Mouse (Mus musculus): ENCODE data around the gene Fbxo21. TPM values are rescaled to one million over a fixed set of nuclear protein-coding genes. Genes with fewer than 3 reads are reported as not detected.

The Fbxo21 gene
- polyA plus RNA-seq, 1 experiment from 2014 or later = 51.0 TPM

DNA sequence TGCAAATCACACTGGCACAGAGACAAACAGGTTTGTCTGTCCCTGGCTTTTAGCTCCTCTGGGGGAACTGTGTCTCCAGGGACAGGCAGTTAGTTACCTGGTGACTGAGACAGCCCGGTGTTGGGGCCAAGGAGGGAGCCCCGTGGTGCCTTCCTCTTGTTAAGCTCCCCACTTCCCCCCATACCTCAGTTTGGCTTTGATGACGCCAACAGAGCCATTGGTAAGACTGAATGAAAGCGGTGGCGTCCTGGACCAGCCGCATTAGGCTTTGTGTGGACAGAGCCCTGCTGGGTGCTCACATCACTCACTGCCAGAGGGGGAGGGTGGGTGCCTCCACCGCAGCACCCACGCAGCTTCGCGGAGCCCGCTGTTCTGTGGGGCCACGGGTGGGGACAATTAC lies 49.4 kb downstream of the Fbxo21 start:
- 15% methylated on average over 12 of the region's 12 CpGs for WGBS
- Histone ChIP-seq H3K36me3 (ENCODE audit: control insufficient read depth, insufficient read depth, low read length) (no peaks in the 10 kb centered on the region), H3K27ac (ENCODE audit: low read length) (no peak overlapping the region), H3K4me1 (ENCODE audit: control insufficient read depth, insufficient read depth, low read length) (peaks cover 28% of the 10 kb centered on the region), H3K9me3 (ENCODE audit: control insufficient read depth, low read length) (no peaks in the 10 kb centered on the region), H3K9ac (ENCODE audit: low read depth, low read length) (no peak overlapping the region; the same call in 1 of the 2 replicates), H3K4me3 (ENCODE audit: low read length) (no peak overlapping the region), H3K27me3 (replicated peaks; ENCODE audit: control insufficient read depth, insufficient read depth, low read length) (peaks cover 45% of the 10 kb centered on the region), H3K4me2 (ENCODE audit: low read depth, low read length) (no peak overlapping the region)
- ATAC-seq = no peak

DNA sequence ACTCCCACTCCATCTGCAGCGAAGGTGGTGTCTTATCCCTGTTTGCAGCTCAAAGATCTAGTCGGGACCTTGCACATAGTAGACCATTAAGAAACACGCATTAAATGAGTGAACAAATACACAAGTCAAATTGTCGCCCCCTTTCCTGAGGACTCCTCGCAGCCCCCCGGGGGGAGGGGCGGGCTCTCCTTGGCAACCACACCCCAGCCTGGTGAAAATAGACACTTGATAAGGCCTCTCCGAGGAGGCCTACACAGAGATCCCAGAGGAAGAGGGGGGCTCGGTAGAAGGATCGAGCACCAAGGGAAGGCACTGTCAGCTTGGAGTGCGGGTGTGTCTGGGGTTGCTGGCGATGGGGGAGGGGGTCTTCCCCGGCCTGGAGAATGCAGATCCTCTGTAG lies 49.8 kb downstream of the Fbxo21 start:
- Histone ChIP-seq H3K27ac (ENCODE audit: low read length) (no peak overlapping the region), H3K9me3 (ENCODE audit: control insufficient read depth, low read length) (no peaks in the 10 kb centered on the region), H3K4me2 (ENCODE audit: low read depth, low read length) (no peak overlapping the region), H3K9ac (ENCODE audit: low read depth, low read length) (no peak overlapping the region; the same call in 1 of the 2 replicates), H3K36me3 (ENCODE audit: control insufficient read depth, insufficient read depth, low read length) (no peaks in the 10 kb centered on the region), H3K27me3 (replicated peaks; ENCODE audit: control insufficient read depth, insufficient read depth, low read length) (peaks cover 45% of the 10 kb centered on the region), H3K4me1 (ENCODE audit: control insufficient read depth, insufficient read depth, low read length) (peaks cover 28% of the 10 kb centered on the region), H3K4me3 (ENCODE audit: low read length) (0 out of 2 replicates have a peak overlapping the region, but pooled peaks have one; percentile 12)
- WGBS = 10% methylated on average over 13 of the region's 13 CpGs
- ATAC-seq = no peak

DNA sequence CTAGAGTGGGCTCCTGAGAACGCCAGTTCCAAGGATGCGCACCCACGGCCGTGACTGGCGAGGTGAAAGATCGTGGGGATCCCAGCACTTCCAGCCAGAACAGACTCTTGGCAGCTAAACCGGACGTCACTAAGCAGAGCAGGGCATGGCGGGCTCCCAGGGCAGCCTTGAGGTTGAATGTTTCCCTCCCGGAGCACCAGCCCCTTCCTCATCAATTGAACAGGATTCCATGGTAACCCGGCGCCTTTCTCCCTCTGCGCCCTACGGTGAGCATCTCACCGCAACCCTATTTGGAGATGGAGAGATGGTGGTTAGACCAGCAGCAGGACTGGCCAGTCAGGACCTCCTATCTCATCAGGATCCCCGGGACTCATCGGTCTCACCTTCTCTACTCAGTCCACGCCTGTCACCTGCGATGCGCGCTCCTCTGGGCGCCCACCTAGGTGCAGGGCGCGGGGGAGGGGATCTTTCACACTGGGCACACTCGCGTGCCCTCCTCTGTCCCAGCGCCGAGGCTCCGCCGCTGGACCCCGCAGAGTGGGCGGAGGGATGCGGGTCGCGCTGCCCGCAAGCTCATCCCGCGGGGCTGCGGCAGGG lies 50.7 kb downstream of the Fbxo21 start:
- Histone ChIP-seq H3K36me3 (ENCODE audit: control insufficient read depth, insufficient read depth, low read length) (no peaks in the 10 kb centered on the region), H3K27ac (ENCODE audit: low read length) (no peak overlapping the region), H3K4me3 (ENCODE audit: low read length) (peak overlapping the region; percentile 69), H3K4me2 (ENCODE audit: low read depth, low read length) (peak overlapping the region; percentile 99), H3K9ac (ENCODE audit: low read depth, low read length) (peak overlapping the region; percentile 60), H3K4me1 (ENCODE audit: control insufficient read depth, insufficient read depth, low read length) (peaks cover 28% of the 10 kb centered on the region), H3K9me3 (ENCODE audit: control insufficient read depth, low read length) (no peaks in the 10 kb centered on the region), H3K27me3 (replicated peaks; ENCODE audit: control insufficient read depth, insufficient read depth, low read length) (peaks cover 45% of the 10 kb centered on the region)
- no peak for ATAC-seq
- WGBS = 2% methylated on average over 39 of the region's 39 CpGs

DNA sequence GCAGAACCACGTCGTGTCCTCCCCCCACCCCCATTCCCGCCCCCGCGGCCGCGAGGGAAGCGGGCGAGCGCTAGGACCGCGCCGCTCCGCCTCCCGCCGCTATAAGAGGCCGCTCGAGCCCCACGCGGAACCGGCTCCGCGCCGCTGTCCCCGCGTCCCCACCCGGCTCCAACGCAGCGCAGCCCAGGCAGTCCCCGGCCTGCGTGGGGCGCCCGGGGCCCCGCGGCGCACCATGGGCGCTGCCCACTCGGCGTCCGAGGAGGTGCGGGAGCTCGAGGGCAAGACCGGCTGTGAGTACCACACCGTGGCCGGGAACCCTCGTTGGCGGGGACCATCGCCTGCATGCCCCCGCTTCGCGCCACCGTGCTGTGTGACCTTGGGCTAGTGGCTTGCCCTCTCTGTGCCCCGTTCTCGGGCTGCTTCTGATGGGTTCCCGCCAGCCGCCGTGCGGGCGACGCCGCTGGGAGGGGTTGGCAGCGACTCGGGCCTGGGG lies 51.2 kb downstream of the Fbxo21 start, which contains the start of gene Tesc:
TSS of gene Tesc (plus strand) at position 46 of the 493 bp plus-strand sequence.
- Histone ChIP-seq H3K27me3 (replicated peaks; ENCODE audit: control insufficient read depth, insufficient read depth, low read length) (peaks cover 45% of the 10 kb centered on the region), H3K9ac (ENCODE audit: low read depth, low read length) (peak within 1 kb of the TSS; percentile 60), H3K9me3 (ENCODE audit: control insufficient read depth, low read length) (no peaks in the 10 kb centered on the region), H3K4me3 (ENCODE audit: low read length) (peak within 1 kb of the TSS; percentile 69), H3K36me3 (ENCODE audit: control insufficient read depth, insufficient read depth, low read length) (no peaks in the 10 kb centered on the region), H3K4me1 (ENCODE audit: control insufficient read depth, insufficient read depth, low read length) (peaks cover 28% of the 10 kb centered on the region), H3K4me2 (ENCODE audit: low read depth, low read length) (peak within 1 kb of the TSS; percentile 99), H3K27ac (ENCODE audit: low read length) (no peak within 1 kb of the TSS)
- ATAC-seq = no peak
- WGBS = under 1% methylated on average over 55 of the region's 63 CpGs

DNA sequence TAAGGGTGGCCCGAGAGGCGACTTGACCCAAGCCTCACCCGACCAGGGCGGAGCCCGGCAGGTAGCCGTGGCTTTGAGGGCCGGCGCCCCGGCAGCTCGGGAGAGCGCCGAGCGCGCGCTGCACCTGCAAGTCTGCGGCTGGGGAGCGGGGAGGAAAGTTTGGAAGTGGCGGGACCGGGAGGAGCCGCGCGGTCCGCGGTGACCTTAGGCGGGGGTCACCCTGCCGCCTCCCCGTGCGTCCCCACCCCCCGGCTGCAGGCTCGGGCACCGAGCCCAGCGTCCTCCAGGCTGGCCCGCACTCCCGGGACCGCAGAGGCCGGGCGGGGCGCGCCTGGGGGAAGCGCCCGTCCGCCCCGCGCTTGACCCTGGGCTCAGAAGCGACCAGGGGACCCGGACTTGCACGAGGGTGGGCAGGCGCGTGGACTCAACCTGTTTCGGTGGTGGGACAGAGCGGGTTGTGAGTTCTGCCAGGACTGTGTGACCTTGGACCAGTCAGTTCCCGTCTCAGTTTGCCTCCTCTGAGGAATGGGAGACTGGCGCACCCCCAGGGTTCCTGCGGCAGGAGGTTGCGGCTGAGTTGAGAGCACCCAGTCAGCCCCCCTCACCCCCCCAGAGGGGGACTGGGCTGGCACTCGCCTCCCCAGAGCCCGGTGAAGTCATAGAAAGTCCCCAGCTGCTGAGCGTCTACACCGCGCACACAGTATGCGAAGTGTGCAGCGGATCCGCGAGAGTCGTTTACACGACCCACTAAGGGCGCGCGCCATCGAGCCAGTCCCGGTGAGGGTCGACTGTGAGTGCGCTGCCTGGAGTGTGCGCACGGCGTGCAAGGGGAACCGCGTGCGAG lies 51.9 kb downstream of the Fbxo21 start:
- WGBS = under 1% methylated on average over 71 of the region's 79 CpGs
- ATAC-seq = peak; percentile 19; the same call in 1 of the 2 replicates
- Histone ChIP-seq H3K9me3 (ENCODE audit: control insufficient read depth, low read length) (no peaks in the 10 kb centered on the region), H3K4me1 (ENCODE audit: control insufficient read depth, insufficient read depth, low read length) (peaks cover 28% of the 10 kb centered on the region), H3K4me2 (ENCODE audit: low read depth, low read length) (peak overlapping the region; percentile 99), H3K27ac (ENCODE audit: low read length) (no peak overlapping the region), H3K9ac (ENCODE audit: low read depth, low read length) (peak overlapping the region; percentile 60), H3K4me3 (ENCODE audit: low read length) (peak overlapping the region; percentile 69), H3K36me3 (ENCODE audit: control insufficient read depth, insufficient read depth, low read length) (no peaks in the 10 kb centered on the region), H3K27me3 (replicated peaks; ENCODE audit: control insufficient read depth, insufficient read depth, low read length) (peaks cover 45% of the 10 kb centered on the region)

DNA sequence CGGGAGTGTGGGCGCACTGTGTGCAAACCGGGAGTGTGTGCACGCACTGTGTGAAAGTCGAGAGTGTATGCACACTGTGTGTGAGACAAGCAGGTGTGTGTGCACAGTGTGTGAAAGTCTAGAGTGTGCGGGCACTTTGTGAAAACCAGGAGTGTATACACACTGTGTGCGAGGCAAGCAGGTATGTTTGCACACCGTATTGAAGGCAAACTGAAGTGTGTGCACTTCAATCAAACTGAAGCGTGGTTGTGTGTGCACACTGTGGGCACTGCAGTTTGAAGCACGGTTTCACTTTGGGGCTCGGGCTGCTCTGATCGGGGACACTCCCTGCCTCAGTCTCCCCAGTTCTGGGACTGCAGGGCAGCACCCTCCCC lies 52.5 kb downstream of the Fbxo21 start:
- WGBS = 6% methylated on average over 12 of the region's 12 CpGs
- ATAC-seq = peak; percentile 16; the same call in 1 of the 2 replicates
- H3K27ac ChIP-seq (ENCODE audit: low read length) = no peak overlapping the region
- H3K4me1 ChIP-seq (ENCODE audit: control insufficient read depth, insufficient read depth, low read length) = peaks cover 28% of the 10 kb centered on the region
- H3K4me2 ChIP-seq (ENCODE audit: low read depth, low read length) = peak overlapping the region; percentile 99
- H3K36me3 ChIP-seq (ENCODE audit: control insufficient read depth, insufficient read depth, low read length) = no peaks in the 10 kb centered on the region
- H3K9ac ChIP-seq (ENCODE audit: low read depth, low read length) = peak overlapping the region; percentile 45; the same call in 1 of the 2 replicates
- no peaks in the 10 kb centered on the region for H3K9me3 ChIP-seq (ENCODE audit: control insufficient read depth, low read length)
- peak overlapping the region; percentile 69 for H3K4me3 ChIP-seq (ENCODE audit: low read length)
- peaks cover 45% of the 10 kb centered on the region for H3K27me3 ChIP-seq (replicated peaks; ENCODE audit: control insufficient read depth, insufficient read depth, low read length)

DNA sequence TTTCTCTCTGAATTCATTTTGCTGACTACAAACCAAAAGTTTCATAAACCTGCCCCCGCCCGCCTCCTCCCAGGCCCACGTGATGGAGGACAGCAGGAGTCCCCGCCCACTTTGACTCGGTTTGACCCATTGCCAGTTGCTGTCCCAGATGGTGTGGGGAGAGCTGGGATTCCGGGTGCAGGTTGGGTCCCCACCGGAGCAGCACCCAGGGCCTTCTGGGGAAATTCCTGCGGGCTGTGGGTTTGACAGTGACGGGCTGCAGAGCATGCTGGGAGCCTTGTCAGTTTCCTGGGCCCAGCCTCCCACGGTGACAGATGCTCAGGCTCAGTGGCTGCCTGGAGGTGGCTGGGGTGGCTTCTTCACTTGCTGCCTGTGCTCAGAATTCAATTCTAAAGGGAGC lies 52.9 kb downstream of the Fbxo21 start:
- Histone ChIP-seq H3K36me3 (ENCODE audit: control insufficient read depth, insufficient read depth, low read length) (no peaks in the 10 kb centered on the region), H3K9me3 (ENCODE audit: control insufficient read depth, low read length) (no peaks in the 10 kb centered on the region), H3K4me3 (ENCODE audit: low read length) (peak overlapping the region; percentile 69), H3K4me1 (ENCODE audit: control insufficient read depth, insufficient read depth, low read length) (peaks cover 28% of the 10 kb centered on the region), H3K27me3 (replicated peaks; ENCODE audit: control insufficient read depth, insufficient read depth, low read length) (peaks cover 45% of the 10 kb centered on the region), H3K9ac (ENCODE audit: low read depth, low read length) (peak overlapping the region; percentile 45; the same call in 1 of the 2 replicates), H3K27ac (ENCODE audit: low read length) (no peak overlapping the region), H3K4me2 (ENCODE audit: low read depth, low read length) (peak overlapping the region; percentile 99)
- ATAC-seq = no peak
- 3% methylated on average over 10 of the region's 10 CpGs for WGBS

DNA sequence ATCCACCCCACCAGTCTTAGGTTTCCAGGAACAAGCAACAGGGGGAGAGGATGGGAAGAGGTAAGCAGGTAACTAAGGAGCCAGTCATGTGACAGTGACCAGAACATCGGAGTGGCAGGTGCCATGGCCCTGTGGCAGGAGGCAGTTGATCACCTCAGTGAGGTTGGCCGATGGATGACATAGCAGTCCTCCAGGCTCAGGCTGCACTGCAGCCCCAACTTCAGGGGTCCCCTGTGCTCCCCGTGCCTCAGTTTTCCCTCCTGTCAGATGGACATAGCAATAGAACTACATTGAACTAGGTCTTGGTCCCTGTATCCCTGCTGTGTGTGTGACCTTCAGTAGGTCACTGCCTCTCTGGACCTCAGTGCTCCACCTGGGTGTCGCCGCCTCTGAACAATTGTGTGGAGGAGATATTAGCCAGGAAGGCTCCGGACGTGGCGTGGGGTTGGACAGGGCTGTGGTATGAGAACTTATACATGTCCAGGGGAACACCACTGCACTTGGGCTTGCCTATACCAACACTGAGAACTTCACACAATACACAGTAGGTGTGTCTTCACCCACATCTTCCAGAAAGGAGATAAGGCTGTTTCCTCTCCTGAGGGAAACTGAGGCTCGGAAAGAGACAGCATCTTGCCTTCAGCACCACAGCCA lies 53.6 kb downstream of the Fbxo21 start:
- no peak overlapping the region for H3K27ac ChIP-seq (ENCODE audit: low read length)
- ATAC-seq = no peak

DNA sequence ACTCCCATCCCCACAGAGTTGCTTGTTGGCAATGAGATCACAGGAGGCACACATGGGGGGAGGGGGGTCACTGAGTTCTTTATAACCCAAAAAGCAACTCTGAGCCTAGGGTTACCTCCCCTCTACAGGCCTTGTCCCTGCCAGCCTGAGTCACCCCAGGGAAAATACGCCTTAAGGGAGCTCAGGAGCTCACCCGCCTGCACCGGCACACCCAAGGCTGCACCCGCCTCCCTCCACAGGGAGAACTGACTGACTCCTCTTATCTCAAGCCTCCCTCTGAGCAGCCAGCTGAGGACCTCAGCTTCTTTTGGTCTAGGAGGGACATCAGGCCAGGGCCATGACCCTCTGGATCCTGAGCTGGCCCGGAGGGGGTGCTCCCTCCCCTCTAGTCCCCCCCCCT lies 54.5 kb downstream of the Fbxo21 start:
- 0 out of 2 replicates have a peak, but pooled peaks have one; percentile 18 for ATAC-seq
- Histone ChIP-seq H3K36me3 (ENCODE audit: control insufficient read depth, insufficient read depth, low read length) (no peaks in the 10 kb centered on the region), H3K9ac (ENCODE audit: low read depth, low read length) (no peak overlapping the region), H3K9me3 (ENCODE audit: control insufficient read depth, low read length) (no peaks in the 10 kb centered on the region), H3K27ac (ENCODE audit: low read length) (no peak overlapping the region), H3K4me3 (ENCODE audit: low read length) (no peak overlapping the region), H3K4me2 (ENCODE audit: low read depth, low read length) (no peak overlapping the region), H3K4me1 (ENCODE audit: control insufficient read depth, insufficient read depth, low read length) (peaks cover 28% of the 10 kb centered on the region), H3K27me3 (replicated peaks; ENCODE audit: control insufficient read depth, insufficient read depth, low read length) (peaks cover 36% of the 10 kb centered on the region)
- 54% methylated on average over 5 of the region's 5 CpGs for WGBS

More for the DNA sequence above, 53.6 kb downstream of the Fbxo21 start:
- H3K27me3 ChIP-seq (replicated peaks; ENCODE audit: control insufficient read depth, insufficient read depth, low read length) = peaks cover 45% of the 10 kb centered on the region
- H3K4me2 ChIP-seq (ENCODE audit: low read depth, low read length) = no peak overlapping the region
- no peak overlapping the region for H3K9ac ChIP-seq (ENCODE audit: low read depth, low read length)
- no peaks in the 10 kb centered on the region for H3K9me3 ChIP-seq (ENCODE audit: control insufficient read depth, low read length)
- H3K4me1 ChIP-seq (ENCODE audit: control insufficient read depth, insufficient read depth, low read length) = peaks cover 28% of the 10 kb centered on the region
- no peak overlapping the region for H3K4me3 ChIP-seq (ENCODE audit: low read length)
- 90% methylated on average over 9 of the region's 9 CpGs for WGBS
- no peaks in the 10 kb centered on the region for H3K36me3 ChIP-seq (ENCODE audit: control insufficient read depth, insufficient read depth, low read length)

Data from intestine, embryonic 16.5 days (tissue).